ENCODE assay signal across 9 mouse cellular contexts in genomic region chr2:122065200-122065969, GRCm38 (mm10). TPM values are rescaled to one million over a fixed set of nuclear protein-coding genes. Genes with fewer than 3 reads are reported as not detected.
A peak's percentile ranks its signal among the peaks of the same experiment; 100 is the strongest.
DNase-seq lines count a peak whose midpoint lies in the region; ATAC-seq and TF ChIP-seq lines count a peak whose summit lies in the region.
"Had no signal": no experiment of that assay in that cellular context is flagged by ENCODE, and none has a peak within 500 bp of the region (broad histone marks: within the 10 kb centered on the region; RNA-seq: fewer than 3 reads in every experiment).

No protein-coding gene starts in this region.

- WGBS in stomach, postnatal 0 days = 50% methylated on average over 14 of the region's 14 CpGs

- DNase-seq in cerebellum, adult 18-20 months = peak; percentile 18
- DNase-seq in cerebellum, adult 9-11 months = no peak
- DNase-seq in layer of hippocampus, adult 11-12 months (ENCODE audit: low spot score) = peak; percentile 32
- no peak for DNase-seq in layer of hippocampus, adult 9-10 months (ENCODE audit: low spot score)
- DNase-seq in A20 (ENCODE audit: low read depth, low spot score) (peak; percentile 25), adipocyte (ENCODE audit: low spot score) (no peak)
- DNase-seq in embryo, embryonic 10.5 days (ENCODE audit: low spot score) = peak; percentile 39
- peak; percentile 32 for DNase-seq in stomach, postnatal 0 days (ENCODE audit: low spot score)

- TF ChIP-seq CTCF in stomach, postnatal 0 days (IDR thresholded peaks at IDR 0.05; ENCODE audit: low read depth) = peak; percentile 67

- H3K27me3 ChIP-seq in stomach, postnatal 0 days (ENCODE audit: control insufficient read depth, insufficient read depth, low read length) = no peaks in the 10 kb centered on the region
- H3K27me3 ChIP-seq: liver, embryonic 15.5 days had no signal

- H3K27ac ChIP-seq in stomach, postnatal 0 days (replicated peaks) = no peak overlapping the region
- H3K27ac ChIP-seq: liver, embryonic 15.5 days had no signal

- H3K4me3 ChIP-seq in stomach, postnatal 0 days (ENCODE audit: low read depth, low read length) = no peak overlapping the region
- H3K4me3 ChIP-seq: liver, embryonic 15.5 days had no signal

- no peak overlapping the region for H3K9ac ChIP-seq in stomach, postnatal 0 days (ENCODE audit: low read length)
- H3K9ac ChIP-seq: liver, embryonic 15.5 days had no signal

- no peaks in the 10 kb centered on the region for H3K4me1 ChIP-seq in stomach, postnatal 0 days (replicated peaks; ENCODE audit: control insufficient read depth, insufficient read depth)
- H3K4me1 ChIP-seq: liver, embryonic 15.5 days had no signal

- peaks cover 4% of the 10 kb centered on the region; the same call in 1 of the 2 replicates for H3K36me3 ChIP-seq in stomach, postnatal 0 days (ENCODE audit: control insufficient read depth, insufficient read depth, low read length)

- no peak overlapping the region for H3K4me2 ChIP-seq in stomach, postnatal 0 days (replicated peaks; ENCODE audit: low read depth)
- H3K4me2 ChIP-seq: liver, embryonic 15.5 days had no signal

- TF ChIP-seq EP300 in stomach, postnatal 0 days (optimal IDR thresholded peaks at IDR 0.05) = no peak

- H3K9me3 ChIP-seq in stomach, postnatal 0 days (ENCODE audit: control insufficient read depth, low read length) = no peaks in the 10 kb centered on the region
- H3K9me3 ChIP-seq: liver, embryonic 15.5 days had no signal

- ATAC-seq in stomach, postnatal 0 days (ENCODE audit: low FRiP score, low TSS enrichment) = peak; percentile 35; the same call in 1 of the 2 replicates

RNA-seq across cellular contexts. Expression of gene Eif3j1, which starts 37.0 kb away (rescaled TPM):
- 8.6 and 9.5 TPM in 2 replicates for polyA plus RNA-seq in stomach, postnatal 0 days (2015; fragmentation: Nextera tagmentation; extraction: Ambion mirVana)

RNA-seq across cellular contexts. Expression of gene Spg11, which starts 52.8 kb away (rescaled TPM):
- polyA plus RNA-seq in stomach, postnatal 0 days (2015; fragmentation: Nextera tagmentation; extraction: Ambion mirVana) = 2.7 and 3.2 TPM in 2 replicates

Comparison
In these comparisons a context has a peak if more than half of its experiments do, and no peak if none do; other contexts are left out.
1. DNase-seq: peak in cerebellum, adult 18-20 months (2 of 2), layer of hippocampus, adult 11-12 months (single experiment), A20 (single experiment), embryo, embryonic 10.5 days (single experiment) and stomach, postnatal 0 days (single experiment); none in cerebellum, adult 9-11 months (single experiment), layer of hippocampus, adult 9-10 months (single experiment) and adipocyte (single experiment).